Mouse (Mus musculus): ENCODE data around the gene Ralgapa2.

Gene Ralgapa2

DNA sequence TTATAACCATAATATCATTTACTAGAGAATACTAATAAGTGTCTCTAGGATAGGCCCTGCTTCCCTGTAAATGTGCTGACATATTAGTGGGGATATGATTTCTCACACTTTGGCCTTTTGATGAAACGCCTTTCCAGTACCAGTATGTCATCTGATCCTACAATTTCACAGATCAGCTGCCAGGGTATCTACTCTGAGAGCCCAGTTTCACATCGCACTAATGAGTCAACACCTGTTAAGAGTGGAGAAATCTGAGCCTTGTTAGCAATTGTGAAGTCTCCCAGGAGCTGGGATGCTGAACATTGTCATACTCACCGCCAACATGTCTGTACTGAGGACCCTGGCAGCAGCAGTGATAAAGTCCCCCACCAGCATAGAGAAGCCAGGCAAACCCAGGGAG lies 151.1 kb downstream of the Ralgapa2 start:
- in situ Hi-C loops (cut with MseI, MboI), result no loop called here

DNA sequence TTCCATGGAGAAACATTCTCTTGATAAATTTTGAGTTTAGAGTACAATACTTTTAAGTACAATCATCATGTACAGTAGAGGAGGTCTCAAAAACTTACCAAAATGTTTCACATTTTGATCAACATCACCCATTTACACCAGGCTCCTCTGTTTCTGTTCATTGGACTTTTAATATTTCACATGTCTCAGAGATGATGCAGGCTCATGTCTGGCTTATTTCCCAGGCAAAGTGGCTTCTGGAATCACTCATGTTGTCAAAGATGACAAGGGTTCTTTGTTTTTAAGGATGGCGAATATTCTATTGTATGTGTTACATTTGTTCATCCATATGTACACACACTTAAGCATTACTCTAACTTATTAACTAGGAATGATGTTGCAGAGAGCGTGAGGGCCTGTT lies 152.5 kb downstream of the Ralgapa2 start:
- in situ Hi-C loops (cut with MseI, MboI), result no loop called here

DNA sequence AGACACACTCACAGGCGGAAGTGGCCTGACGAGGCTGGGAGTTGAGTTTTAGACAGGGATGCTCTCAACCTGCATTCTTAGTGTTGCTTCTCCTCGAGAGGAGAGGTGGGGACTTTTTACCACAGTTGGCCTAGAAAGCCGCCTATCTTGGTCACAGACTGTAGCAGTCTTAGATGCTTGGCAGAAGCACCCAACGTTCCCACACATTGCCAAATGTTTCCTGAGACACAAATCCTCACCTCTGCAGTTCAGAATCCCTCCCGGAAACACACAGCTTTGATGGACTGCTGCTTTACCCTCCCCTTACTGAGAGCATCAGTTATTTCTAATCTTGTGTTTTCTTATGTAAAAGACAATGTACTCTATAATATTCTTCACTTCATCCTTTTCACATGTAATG lies 155.6 kb downstream of the Ralgapa2 start:
- in situ Hi-C loops (cut with MseI, MboI), result no loop called here

DNA sequence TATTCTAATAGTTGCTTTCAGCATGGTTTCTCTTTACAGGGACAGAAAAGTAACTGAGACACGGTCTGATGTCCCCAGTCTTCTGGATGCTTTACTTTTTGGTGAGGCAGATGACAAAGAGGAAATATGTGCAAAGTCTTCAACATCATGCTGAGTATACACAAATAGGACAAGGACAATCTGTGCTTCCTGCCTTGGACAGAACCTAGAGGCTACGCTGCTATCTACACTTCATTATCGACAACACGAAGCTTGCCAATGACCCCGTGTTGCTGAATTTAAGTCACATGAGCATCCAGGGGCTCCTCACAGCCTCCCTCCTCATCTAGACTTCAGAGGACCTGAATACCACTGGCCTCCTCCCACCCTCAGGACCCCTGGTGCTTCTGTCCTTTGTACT lies 161.9 kb downstream of the Ralgapa2 start:
- in situ Hi-C loops (cut with MseI, MboI), result no loop called here

DNA sequence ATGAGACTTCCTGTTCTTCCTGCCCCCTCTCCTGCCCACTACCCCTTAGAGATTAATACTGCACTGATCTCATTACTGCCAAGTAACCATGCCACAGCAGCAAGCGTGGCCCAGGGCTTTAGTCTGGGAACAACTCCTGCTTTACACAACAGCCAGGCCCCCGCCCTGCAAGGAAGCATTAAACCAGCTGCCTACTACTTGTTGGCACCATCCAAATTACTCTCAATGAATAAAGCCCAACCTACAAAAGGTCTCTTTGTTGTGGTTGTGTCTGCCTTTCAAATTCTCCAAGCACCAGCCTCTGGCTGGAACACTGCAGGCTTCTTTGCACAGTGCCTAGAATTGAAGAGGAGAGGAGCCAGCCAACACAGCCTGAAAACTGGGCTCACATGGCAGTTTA lies 164.2 kb downstream of the Ralgapa2 start:
- in situ Hi-C loops (cut with MseI, MboI), result no loop called here

DNA sequence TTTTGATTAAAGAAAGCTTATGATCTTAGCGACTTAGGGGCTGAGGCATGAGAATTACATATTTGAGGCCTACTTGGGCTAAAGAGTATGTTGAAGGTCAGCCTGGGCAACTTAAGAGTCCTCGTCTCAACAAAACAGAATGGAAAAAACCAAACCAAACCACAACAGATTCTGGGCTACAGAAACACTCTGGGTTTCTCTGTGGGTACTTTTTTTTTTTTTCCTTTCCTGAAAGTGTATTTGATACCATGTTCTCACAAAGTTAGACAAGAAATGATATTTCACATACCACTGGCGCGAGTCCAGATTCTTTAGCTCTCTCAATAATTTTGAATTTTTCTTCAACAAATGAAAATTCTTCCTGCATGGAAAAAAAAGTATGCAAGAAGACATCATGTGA lies 172.1 kb downstream of the Ralgapa2 start:
- in situ Hi-C loops (cut with MseI, MboI), result no loop called here

DNA sequence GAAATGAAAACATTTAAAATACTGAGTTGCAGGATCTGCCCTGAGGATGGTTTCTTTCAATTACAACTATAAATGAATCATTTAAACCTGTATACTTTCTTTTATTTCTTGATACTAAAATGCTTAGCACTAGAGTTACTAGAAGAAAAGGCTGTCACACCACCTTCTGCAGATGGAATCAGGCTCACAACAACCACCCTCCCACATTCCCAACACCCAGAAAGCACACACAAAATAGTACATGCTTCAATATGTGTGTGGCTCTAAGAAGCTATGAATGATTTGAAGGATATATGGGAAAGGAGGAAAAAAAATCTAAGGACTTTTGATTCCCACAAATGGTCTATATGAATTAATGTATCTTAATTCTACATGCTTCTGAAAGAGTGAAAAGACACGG lies 174.6 kb downstream of the Ralgapa2 start:
- in situ Hi-C loops (cut with MseI, MboI), result no loop called here

DNA sequence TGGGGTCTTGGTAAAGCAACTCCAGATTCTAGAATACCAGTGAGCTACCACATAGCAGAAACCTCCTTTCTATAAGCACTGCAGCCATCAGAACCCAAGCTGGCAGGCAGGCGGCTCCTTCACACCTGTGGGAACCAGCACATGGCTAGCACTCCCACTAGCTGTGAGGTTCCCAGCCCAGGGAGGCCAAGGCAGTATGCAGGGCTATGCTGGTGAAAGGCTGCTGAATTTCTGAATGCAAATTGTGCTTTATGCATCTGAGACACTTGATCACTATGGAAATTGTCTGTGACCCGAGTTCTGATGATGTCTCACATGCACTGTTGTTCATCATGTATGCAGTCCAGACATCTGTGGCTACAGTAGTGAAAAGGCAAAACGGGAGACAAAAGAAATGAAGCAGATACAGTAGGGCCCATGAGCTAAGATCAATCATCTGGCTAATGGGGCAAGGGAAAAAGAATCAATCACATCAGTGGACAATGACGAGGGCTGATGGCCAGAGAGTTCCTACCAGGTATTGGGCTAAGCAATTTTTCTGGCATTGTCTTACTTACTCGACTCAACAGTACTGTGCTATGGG lies 180.2 kb downstream of the Ralgapa2 start:
- in situ Hi-C loops (cut with MseI, MboI), result no loop called here

DNA sequence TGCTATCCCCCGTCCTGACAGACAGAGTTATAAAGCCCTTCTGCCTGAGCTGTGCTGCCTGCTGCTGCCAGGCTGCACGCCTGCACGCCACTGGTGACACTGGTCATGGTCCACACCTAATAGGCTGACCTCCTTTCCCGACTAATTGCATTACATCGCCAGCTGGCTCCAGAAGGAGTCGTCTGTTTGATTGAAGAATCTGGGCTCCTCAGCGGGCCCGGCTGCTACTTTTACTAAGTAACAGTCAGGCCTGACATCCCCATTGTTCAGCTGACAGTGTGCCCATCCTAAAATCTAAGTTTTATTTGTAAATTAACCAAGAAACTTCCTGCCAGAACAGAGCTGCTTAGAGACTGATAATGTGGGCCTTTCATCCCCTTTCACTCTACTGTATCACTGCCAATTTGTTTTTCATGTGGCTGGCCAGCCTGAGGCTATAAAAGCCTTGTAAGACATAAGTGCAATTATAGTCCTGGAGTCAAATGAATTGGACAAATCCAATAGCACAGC lies 181.3 kb downstream of the Ralgapa2 start:
- in situ Hi-C loops (cut with MseI, MboI), result no loop called here

DNA sequence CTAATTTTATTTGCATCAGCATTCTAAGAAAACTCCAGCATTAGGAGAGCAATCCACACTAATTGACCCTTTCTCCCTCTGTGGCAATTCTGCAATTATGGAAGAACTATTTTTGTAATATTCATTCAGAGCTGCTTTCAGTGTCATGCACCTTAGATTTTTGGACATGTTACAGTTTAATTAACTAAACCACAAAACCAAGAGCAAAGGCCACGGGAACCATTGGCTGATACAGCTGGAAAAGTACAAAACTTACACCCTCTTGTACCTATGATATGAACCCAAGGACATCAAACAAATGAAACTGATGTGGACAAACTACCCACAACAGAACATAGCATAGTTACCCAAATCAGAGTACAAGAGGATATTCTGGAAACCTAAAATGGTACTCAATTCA lies 182.0 kb downstream of the Ralgapa2 start:
- in situ Hi-C loops (cut with MseI, MboI), result no loop called here

DNA sequence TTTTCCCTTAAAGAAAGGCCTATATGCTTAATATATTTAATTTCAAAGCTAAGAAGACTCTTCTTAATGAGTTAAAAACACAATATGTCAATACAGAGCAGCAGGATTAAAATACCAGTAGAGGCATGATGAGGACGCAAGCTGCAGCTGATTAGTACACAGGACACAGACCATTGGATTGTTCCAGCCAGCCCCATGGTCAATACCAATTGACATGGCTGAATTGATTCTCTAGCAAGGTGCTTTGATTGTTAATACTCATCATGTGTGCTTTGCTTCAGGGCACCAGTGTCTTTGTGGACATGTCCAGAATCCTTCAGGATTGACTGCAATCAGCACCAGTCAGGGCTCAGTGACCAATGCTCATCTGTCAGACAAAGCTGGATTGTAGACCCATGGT lies 185.5 kb downstream of the Ralgapa2 start:
- in situ Hi-C loops (cut with MseI, MboI), result no loop called here

DNA sequence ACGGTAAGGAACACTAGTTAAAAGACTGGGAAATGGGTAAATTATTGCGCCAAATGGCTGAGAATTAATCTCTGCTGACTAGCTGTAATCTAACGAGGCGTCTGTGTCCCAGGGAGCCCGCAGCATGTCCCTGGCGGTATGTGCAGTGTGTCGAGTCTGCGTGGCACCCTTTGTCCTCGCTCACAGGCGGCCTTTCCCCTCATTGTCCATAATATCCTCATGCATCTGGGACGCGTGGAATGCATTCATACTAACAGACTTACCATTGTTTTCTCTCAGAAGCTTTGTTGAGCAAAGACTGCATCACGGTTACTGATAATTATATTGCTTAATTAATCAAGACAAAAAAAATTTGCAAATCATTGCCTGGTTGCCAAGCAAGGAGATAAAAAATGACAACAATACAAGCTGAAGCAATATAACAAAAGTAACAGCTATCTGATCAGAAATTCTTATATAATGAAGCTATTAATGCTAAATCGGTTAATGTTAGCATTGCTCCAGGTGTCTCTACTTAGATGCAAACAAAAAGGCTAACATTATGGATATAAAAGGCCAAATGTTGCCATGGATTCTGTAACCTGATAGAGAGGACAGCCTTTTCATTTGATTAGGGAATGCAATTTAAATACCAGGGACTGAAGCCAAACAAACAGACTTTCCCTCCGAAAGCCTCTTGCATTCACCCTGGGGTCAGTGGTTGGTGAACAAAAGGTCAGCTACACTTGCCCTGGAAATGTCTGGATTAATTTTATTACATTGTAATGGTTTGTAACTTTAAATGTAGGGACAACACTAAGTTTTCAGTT lies 187.0 kb downstream of the Ralgapa2 start:
- in situ Hi-C loops (cut with MseI, MboI), result no loop called here

DNA sequence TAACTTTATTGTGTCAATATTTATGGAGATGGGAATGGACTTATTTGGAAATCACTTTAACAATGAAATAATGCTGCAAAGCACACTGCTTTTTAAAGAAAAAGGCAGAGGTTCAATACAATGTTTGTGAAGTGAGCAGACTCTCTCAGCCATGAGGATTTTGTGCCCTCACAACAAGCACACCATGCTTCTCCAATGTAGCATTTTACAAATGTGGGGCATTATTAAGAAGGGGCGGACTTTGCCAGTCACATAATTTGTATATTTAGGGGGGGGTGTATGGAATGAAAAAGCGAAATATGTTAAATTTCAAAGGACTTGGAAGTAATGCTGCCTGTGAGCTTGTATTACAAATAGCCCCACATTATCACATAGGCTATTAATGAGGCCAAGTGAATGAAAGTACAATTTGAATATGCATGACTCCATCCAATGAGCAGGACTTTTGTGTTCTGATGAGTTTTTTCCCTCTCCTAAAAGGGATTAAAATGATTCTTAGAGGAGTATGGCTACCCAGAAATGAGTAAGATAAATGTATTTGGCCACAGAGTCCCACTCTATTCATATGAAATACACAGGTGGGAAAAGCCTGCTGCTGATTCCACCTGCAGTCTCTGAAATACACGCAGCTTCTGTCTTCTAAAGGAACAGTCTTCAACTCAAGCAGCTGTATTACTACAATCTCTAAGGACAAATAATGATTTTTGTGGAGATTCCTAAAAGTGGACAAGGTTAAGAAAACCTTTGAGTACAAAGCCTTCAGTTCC lies 187.8 kb downstream of the Ralgapa2 start:
- in situ Hi-C loops (cut with MseI, MboI), result no loop called here

DNA sequence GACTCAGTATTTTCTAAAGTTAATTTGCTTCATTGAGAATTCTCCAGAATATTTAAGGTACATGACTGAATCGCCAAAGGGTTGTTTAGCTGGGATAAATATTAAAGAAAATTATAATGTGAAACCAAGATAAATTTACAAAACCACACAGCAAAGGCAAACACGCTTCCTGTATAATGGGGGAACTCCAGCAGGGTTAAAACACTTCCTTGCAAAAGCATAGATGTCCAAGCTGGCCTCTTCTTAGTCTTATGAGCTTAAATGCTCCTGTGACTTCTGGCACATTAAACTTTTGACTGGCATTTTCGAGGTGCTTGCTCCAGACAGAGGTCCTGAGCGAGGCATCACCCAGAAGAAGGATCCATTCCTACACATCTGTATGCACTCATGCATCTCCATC lies 188.6 kb downstream of the Ralgapa2 start:
- in situ Hi-C loops (cut with MseI, MboI), result no loop called here

DNA sequence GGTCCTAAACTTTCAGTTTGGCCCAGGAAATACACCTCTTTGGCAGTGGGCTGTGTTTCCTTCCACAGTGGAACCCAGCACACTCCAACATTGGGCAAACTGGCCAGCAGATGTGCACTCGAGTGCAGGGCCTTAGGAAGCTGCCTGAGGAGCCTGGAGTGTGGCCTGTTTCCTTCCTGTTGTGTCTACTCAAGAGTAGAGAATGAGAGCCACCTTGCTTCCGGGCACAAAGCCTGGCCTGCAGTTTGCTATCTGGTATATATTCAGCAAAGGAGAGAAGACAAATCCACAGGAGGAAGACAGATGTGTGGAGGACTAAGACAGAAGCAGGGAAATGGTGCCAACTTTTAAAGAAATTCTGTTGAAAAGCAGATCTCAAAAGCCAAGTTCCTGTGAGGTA lies 189.4 kb downstream of the Ralgapa2 start:
- in situ Hi-C loops (cut with MseI, MboI), result no loop called here

DNA sequence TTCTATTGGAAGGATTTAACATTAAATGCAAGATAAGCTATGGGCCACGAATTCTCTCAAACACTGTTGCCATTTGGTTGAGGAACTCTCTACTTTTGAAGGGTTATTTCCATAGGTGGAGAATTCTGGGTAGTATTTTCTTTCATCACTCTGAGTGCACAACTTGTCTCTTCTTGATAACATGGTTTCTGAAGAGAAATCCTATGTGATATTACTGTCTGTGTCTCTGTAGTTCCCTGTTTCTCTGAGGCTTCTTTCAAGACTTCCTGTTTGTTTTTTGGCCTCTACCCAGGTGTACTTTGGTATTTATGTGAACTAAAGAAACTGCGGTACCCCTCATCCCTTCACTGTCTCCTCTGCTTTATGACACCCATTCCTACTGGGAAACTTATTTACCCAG lies 190.1 kb downstream of the Ralgapa2 start:
- in situ Hi-C loops (cut with MseI, MboI), result no loop called here

DNA sequence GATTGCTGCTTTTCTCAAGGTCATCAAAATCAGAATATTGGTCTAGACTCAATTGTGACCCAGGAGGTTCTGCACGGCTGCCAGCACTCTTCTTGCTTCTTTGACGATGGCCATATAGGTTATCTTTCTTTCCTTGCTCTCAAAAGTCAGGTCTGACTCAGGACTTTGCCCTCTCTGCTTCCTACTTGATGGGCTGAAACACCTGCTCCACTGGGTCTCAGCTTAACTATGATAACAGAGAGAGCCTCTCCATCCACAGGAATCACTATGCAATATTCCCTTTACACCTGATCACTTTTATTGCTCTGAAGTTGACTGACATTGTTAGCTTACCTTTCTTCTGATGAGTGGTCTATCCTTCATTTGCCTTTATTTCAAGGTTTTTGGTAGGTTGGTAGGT lies 191.5 kb downstream of the Ralgapa2 start:
- in situ Hi-C loops (cut with MseI, MboI), result no loop called here

DNA sequence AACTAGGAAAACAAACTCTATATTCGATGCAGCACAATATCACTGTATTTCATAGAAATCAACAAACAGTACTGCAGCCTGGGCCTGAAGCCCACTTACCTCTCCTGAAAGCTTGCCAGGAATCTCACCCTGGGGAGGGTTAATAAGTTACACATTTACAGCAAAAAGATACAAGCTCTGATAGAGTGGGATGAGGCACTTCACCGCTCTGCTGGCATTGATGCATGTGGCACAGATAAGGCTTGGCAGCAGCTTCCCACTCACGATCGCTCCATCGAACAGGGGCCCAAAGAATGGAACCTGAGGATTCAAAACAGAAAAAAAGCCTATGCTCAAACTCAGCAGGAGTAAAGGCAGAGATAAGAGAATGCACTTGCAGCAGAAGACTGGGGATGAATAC lies 197.4 kb downstream of the Ralgapa2 start:
- in situ Hi-C loops (cut with MseI, MboI), result no loop called here

DNA sequence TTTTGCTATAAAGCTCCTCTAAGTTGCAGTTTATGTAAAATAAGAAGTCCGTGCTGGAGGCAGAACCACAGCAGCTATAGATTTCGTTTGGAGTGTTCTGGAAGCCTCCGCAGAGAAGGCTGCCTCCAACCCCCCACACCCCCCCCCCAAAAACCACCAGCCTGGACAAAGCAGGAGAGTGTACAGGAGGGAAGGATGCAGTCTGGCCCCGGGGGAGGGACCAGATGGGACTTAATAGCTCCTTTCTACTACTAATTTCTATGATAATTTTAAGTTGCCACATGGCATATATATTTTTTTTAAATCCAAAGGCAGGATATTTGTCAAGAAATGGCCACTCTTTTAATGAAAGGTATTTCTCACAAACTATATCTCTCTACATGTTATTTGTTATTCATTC lies 198.3 kb downstream of the Ralgapa2 start:
- in situ Hi-C loops (cut with MseI, MboI), result no loop called here

DNA sequence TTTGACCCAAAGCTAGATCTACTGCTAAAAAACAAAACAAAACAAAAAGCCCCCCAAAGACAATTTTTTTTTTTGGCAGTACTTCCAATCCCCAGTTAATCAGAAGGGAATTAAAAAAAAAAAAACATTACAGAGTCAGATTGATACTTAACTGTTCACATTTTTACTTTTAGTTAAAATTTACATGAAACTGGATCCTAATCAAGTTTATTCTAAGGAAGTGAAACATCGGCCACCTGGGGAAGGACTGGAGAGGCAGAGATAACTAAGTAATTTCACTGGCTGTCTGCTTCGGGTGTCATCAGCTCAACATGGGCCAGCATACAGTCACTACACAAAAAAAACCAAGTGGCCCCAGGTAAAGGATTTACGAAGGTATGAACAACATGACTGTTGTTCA lies 201.4 kb downstream of the Ralgapa2 start:
- in situ Hi-C loops (cut with MseI, MboI), result no loop called here

DNA sequence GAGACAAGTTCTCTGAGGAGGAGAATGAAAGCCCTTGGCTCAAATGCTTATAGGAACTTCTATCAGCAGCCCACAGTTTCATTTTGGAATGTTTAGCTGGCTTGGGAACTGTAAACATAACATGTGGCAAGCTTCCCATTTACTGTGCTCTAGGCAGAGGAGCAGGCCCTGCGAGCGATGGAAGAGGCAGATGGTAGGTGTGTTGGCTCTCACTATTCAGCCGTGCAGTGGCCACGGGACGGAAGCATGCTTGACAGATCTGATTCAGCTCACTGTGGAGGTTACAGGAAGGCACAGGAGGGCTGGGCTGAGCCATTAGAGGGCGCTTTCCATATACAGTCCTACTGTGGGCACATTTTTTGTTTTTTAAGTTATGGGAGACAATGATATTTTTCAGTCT lies 201.9 kb downstream of the Ralgapa2 start:
- in situ Hi-C loops (cut with MseI, MboI), result no loop called here

DNA sequence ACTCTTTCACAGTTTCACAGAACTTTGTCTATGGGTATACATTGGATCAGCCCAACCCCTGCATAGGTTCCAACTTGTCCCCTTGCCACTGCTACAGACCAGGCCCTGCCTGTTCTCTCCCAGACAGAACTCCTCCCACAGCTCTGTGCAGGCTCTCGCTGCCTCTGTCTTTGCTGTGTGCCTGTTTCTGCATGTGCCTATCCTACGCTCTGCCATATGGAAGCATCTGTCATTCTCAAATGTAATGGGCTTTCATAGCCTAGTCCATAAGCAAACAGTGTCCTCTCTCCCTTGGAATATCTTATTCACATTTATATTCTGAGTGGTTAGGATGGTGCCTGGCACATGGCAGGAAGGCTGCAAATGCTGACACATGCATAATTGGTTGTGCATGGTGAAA lies 202.7 kb downstream of the Ralgapa2 start:
- in situ Hi-C loops (cut with MseI, MboI), result no loop called here

DNA sequence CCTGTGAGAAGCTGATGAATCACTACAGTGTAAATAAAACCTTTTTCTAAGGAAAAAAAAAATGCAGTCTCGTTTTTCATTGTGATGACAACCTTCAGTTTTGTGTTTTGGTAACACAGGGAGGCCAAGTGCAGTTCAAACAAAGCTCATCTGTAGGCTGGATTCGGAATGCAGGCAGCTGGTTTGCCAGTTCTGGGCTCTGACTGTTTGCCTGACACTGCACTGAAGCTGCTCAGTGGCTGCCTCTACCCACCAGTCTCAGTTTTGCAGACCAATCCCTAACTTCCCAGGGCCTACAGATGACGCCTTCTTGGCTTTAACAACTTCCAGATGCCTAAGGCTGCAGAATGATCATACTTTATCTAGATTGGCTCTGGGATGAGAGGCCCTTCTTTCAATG lies 205.1 kb downstream of the Ralgapa2 start:
- in situ Hi-C loops (cut with MseI, MboI), result no loop called here

Measured in mouse trophoblast stem cell (cell line).